Comparison of ENCODE assay signal across 8 mouse cellular contexts in the genomic region with DNA sequence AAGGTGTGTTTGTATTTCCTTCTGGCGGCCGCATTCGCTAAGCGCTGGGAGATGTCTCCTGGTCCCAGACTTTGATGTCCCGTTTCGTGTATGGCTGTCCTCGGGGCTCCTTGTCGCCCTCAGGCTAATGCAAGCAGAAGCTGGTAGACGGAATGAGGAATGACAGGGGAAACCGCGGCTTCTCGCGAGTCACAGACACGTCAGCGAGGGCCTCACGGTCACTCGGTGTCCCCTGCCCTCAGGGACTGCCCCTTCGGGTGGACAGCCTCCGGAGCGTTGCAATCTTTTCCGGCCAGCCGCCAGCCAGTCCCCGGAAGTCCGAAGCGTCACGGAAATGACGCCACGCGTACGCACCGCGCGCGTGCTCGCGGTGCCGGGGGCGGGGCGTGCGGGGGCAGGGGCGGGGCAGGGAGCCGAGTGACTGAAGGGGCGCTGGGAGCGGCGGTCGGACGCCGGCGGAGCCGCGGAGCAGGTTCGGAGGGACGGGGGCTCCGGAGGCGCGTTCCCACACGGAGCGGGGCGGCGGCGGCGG. TPM values are rescaled to one million over a fixed set of nuclear protein-coding genes. Genes with fewer than 3 reads are reported as not detected.
A peak's percentile ranks its signal among the peaks of the same experiment; 100 is the strongest.
DNase-seq lines count a peak whose midpoint lies in the region; ATAC-seq lines count a peak whose summit lies in the region.

A gene (plus strand): TSS at position 376 of the 532 bp plus-strand sequence.

- H3K9me3 ChIP-seq in forebrain, embryonic 11.5 days (ENCODE audit: control insufficient read depth, low read length): no peaks in the 10 kb centered on the region
- H3K9me3 ChIP-seq in heart, embryonic 15.5 days (replicated peaks): no peaks in the 10 kb centered on the region
- H3K9me3 ChIP-seq in liver, embryonic 12.5 days (replicated peaks): no peaks in the 10 kb centered on the region

- ATAC-seq in forebrain, embryonic 11.5 days (replicated peaks; ENCODE audit: low FRiP score): peak; percentile 94
- peak; percentile 94 for ATAC-seq in heart, embryonic 15.5 days (replicated peaks; ENCODE audit: insufficient number of reproducible peaks, insufficient read depth, low FRiP score, low read depth)
- peak; percentile 87 for ATAC-seq in liver, embryonic 12.5 days

- H3K27me3 ChIP-seq in forebrain, embryonic 11.5 days (ENCODE audit: control insufficient read depth, insufficient read depth, low read length): no peaks in the 10 kb centered on the region
- no peaks in the 10 kb centered on the region for H3K27me3 ChIP-seq in heart, embryonic 15.5 days
- H3K27me3 ChIP-seq in liver, embryonic 12.5 days (replicated peaks): no peaks in the 10 kb centered on the region
- no peaks in the 10 kb centered on the region for H3K27me3 ChIP-seq in splenic B cell, adult 2 months (ENCODE audit: control insufficient read depth, insufficient read depth, low read length, poor library complexity, severe bottlenecking)

- under 1% methylated on average over 60 of the region's 62 CpGs for WGBS in forebrain, embryonic 11.5 days
- WGBS in heart, embryonic 15.5 days: under 1% methylated on average over 62 of the region's 62 CpGs
- under 1% methylated on average over 58 of the region's 62 CpGs for WGBS in liver, embryonic 12.5 days (ENCODE audit: insufficient replicate concordance)

- peak within 1 kb of the TSS; percentile 92 for H3K9ac ChIP-seq in forebrain, embryonic 11.5 days (ENCODE audit: low read length)
- peak within 1 kb of the TSS; percentile 74 for H3K9ac ChIP-seq in heart, embryonic 15.5 days
- peak within 1 kb of the TSS; percentile 97 for H3K9ac ChIP-seq in liver, embryonic 12.5 days

- peak within 1 kb of the TSS; percentile 74 for H3K27ac ChIP-seq in forebrain, embryonic 11.5 days (ENCODE audit: low read depth, low read length)
- peak within 1 kb of the TSS; percentile 96 for H3K27ac ChIP-seq in heart, embryonic 15.5 days
- H3K27ac ChIP-seq in liver, embryonic 12.5 days: peak within 1 kb of the TSS; percentile 100

- DNase-seq in CD8-positive naive resting alpha-beta T cell, adult 2 months (ENCODE audit: low read depth in 2 of 2, low spot score in 2 of 2): peak; percentile 84 to 85
- peak; percentile 71 for DNase-seq in c-Kit-positive CD71-positive TER-119-negative erythroid progenitor cells, embryonic 14.5 days (ENCODE audit: low read depth)
- DNase-seq in forebrain, embryonic 11.5 days (ENCODE audit: low spot score): peak; percentile 96
- peak; percentile 96 for DNase-seq in kidney, postnatal 14 days
- peak; percentile 91 for DNase-seq in naive thymus-derived CD4-positive, alpha-beta T cell, adult 2 months (ENCODE audit: low read depth)
- peak; percentile 94 for DNase-seq in splenic B cell, adult 2 months (ENCODE audit: low read depth, low spot score)

- H3K4me2 ChIP-seq in forebrain, embryonic 11.5 days (ENCODE audit: low read depth, low read length, severe bottlenecking): peak within 1 kb of the TSS; percentile 67
- H3K4me2 ChIP-seq in heart, embryonic 15.5 days: peak within 1 kb of the TSS; percentile 76
- peak within 1 kb of the TSS; percentile 82 for H3K4me2 ChIP-seq in liver, embryonic 12.5 days

- peak within 1 kb of the TSS; percentile 94 for H3K4me3 ChIP-seq in forebrain, embryonic 11.5 days (ENCODE audit: low read depth, low read length)
- peak within 1 kb of the TSS; percentile 71 for H3K4me3 ChIP-seq in heart, embryonic 15.5 days
- H3K4me3 ChIP-seq in liver, embryonic 12.5 days: peak within 1 kb of the TSS; percentile 93

- H3K36me3 ChIP-seq in forebrain, embryonic 11.5 days (ENCODE audit: control insufficient read depth, insufficient read depth, low read length): no peaks in the 10 kb centered on the region
- H3K36me3 ChIP-seq in heart, embryonic 15.5 days: no peaks in the 10 kb centered on the region
- H3K36me3 ChIP-seq in liver, embryonic 12.5 days: no peaks in the 10 kb centered on the region
- no peaks in the 10 kb centered on the region for H3K36me3 ChIP-seq in splenic B cell, adult 2 months (ENCODE audit: control insufficient read depth, insufficient read depth, low read length, poor library complexity, severe bottlenecking)

- H3K4me1 ChIP-seq in forebrain, embryonic 11.5 days (replicated peaks; ENCODE audit: control insufficient read depth, insufficient read depth, low read length): 0 out of 2 replicates have a peak, but pooled peaks cover 7% of the 10 kb centered on the region
- H3K4me1 ChIP-seq in heart, embryonic 15.5 days (replicated peaks): peaks cover 25% of the 10 kb centered on the region
- peaks cover 75% of the 10 kb centered on the region for H3K4me1 ChIP-seq in liver, embryonic 12.5 days

RNA-seq across cellular contexts. Expression of the gene that starts here (rescaled TPM):
- polyA plus RNA-seq in forebrain, embryonic 11.5 days (2014; fragmentation: Nextera tagmentation; extraction: Ambion mirVana): 23.1 and 27.0 TPM in 2 replicates
- 19.3 and 19.9 TPM in 2 replicates for polyA plus RNA-seq in heart, embryonic 15.5 days (2015; fragmentation: Nextera tagmentation; extraction: Ambion mirVana)
- polyA plus RNA-seq in liver, embryonic 12.5 days (2016; fragmentation: Nextera tagmentation; extraction: Ambion mirVana): 31.9 and 34.5 TPM in 2 replicates

Comparison
In these comparisons a context has a peak if more than half of its experiments do, and no peak if none do; other contexts are left out.
1. Peak in every context shown above with its lines: DNase-seq, ATAC-seq, H3K4me3 ChIP-seq and H3K27ac ChIP-seq.